Mouse (Mus musculus): ENCODE data around the gene Dhx16.
"Not testable (repeated sequence)": the region's sequence is repeated elsewhere in the genome, so short reads cannot be mapped to it uniquely, and the experiment has no call there.

The Dhx16 gene

GRCm38 (mm10) chr17:35920384-35920783 lies 40.8 kb downstream of the Dhx16 start:
- DNase-seq (ENCODE audit: low spot score in 2 of 2), result no peak

- DNase-seq (ENCODE audit: low spot score in 2 of 2), result peak in 1 of 2 experiments; percentile 41
These were observed 41.4 kb downstream of the Dhx16 start for GRCm38 (mm10) chr17:35920862-35921562.

- DNase-seq (ENCODE audit: low spot score in 2 of 2), result no peak
These were observed 42.1 kb downstream of the Dhx16 start for GRCm38 (mm10) chr17:35921710-35922109.

GRCm38 (mm10) chr17:35922566-35922965 lies 42.9 kb downstream of the Dhx16 start:
- no peak for DNase-seq (ENCODE audit: low spot score in 2 of 2)

GRCm38 (mm10) chr17:35923281-35923680 lies 43.7 kb downstream of the Dhx16 start:
- no peak for DNase-seq (ENCODE audit: low spot score in 2 of 2)

GRCm38 (mm10) chr17:35927471-35927870 lies 47.9 kb downstream of the Dhx16 start:
- DNase-seq (ENCODE audit: low spot score in 2 of 2), result no peak

GRCm38 (mm10) chr17:35929534-35929933 lies 49.9 kb downstream of the Dhx16 start:
- DNase-seq (ENCODE audit: low spot score in 2 of 2), result no peak

- no peak for DNase-seq (ENCODE audit: low spot score in 2 of 2)
These were observed 51.0 kb downstream of the Dhx16 start for GRCm38 (mm10) chr17:35930627-35931026.

GRCm38 (mm10) chr17:35932608-35933007 lies 53.0 kb downstream of the Dhx16 start:
- DNase-seq (ENCODE audit: low spot score in 2 of 2), result no peak

GRCm38 (mm10) chr17:35935763-35936162 lies 56.1 kb downstream of the Dhx16 start:
- not testable (repeated sequence) for DNase-seq (ENCODE audit: low spot score in 2 of 2)

GRCm38 (mm10) chr17:35937700-35938348 lies 58.2 kb downstream of the Dhx16 start:
- peak; percentile 44 to 58 for DNase-seq (ENCODE audit: low spot score in 2 of 2)

GRCm38 (mm10) chr17:35939108-35939507 lies 59.5 kb downstream of the Dhx16 start:
- no peak for DNase-seq (ENCODE audit: low spot score in 2 of 2)

- no peak for DNase-seq (ENCODE audit: low spot score in 2 of 2)
These were observed 60.3 kb downstream of the Dhx16 start for GRCm38 (mm10) chr17:35939941-35940340.
